Mouse (Mus musculus) regulatory T cell (primary cell): ENCODE measurements around the gene Ano10.

Experiments used
- in situ Hi-C: fragments of 300-600 bp; cut with MboI, MseI; formaldehyde crosslinking; loops from one replicate; pipeline ENCODE4 v1.15.1; 2025; ENCODE audit warnings: high pct_unique_total_duplicates

Gene Ano10

GRCm38 (mm10) chr9:122293865-122294241, 370 bp downstream of the Ano10 start:
- in situ Hi-C loops = no loop called here

GRCm38 (mm10) chr9:122290192-122290591, 4.0 kb downstream of the Ano10 start:
- in situ Hi-C loops = no loop called here

- in situ Hi-C loops = no loop called here
Observed at GRCm38 (mm10) chr9:122288416-122288815, 5.8 kb downstream of the Ano10 start.

GRCm38 (mm10) chr9:122287526-122287925, 6.7 kb downstream of the Ano10 start:
- in situ Hi-C loops = no loop called here

- in situ Hi-C loops = no loop called here
Observed at GRCm38 (mm10) chr9:122285833-122286310, 8.4 kb downstream of the Ano10 start.

GRCm38 (mm10) chr9:122285146-122285832, 8.9 kb downstream of the Ano10 start:
- in situ Hi-C loops = no loop called here

GRCm38 (mm10) chr9:122284696-122285095, 9.5 kb downstream of the Ano10 start:
- in situ Hi-C loops = no loop called here

GRCm38 (mm10) chr9:122281004-122281403, 13.2 kb downstream of the Ano10 start:
- in situ Hi-C loops = no loop called here

GRCm38 (mm10) chr9:122276665-122277064, 17.6 kb downstream of the Ano10 start:
- in situ Hi-C loops = no loop called here

- in situ Hi-C loops = no loop called here
Observed at GRCm38 (mm10) chr9:122276134-122276533, 18.1 kb downstream of the Ano10 start.

GRCm38 (mm10) chr9:122274346-122274745, 19.9 kb downstream of the Ano10 start:
- in situ Hi-C loops = no loop called here

GRCm38 (mm10) chr9:122273879-122274278, 20.3 kb downstream of the Ano10 start:
- in situ Hi-C loops = no loop called here

GRCm38 (mm10) chr9:122271866-122272265, 22.4 kb downstream of the Ano10 start:
- in situ Hi-C loops = no loop called here

- in situ Hi-C loops = no loop called here
Observed at GRCm38 (mm10) chr9:122271318-122271717, 22.9 kb downstream of the Ano10 start.

- in situ Hi-C loops = no loop called here
Observed at GRCm38 (mm10) chr9:122270913-122271312, 23.3 kb downstream of the Ano10 start.

- in situ Hi-C loops = no loop called here
Observed at GRCm38 (mm10) chr9:122269256-122270041, 24.8 kb downstream of the Ano10 start.

- in situ Hi-C loops = no loop called here
Observed at GRCm38 (mm10) chr9:122265526-122266210, 28.6 kb downstream of the Ano10 start.

GRCm38 (mm10) chr9:122263140-122263539, 31.1 kb downstream of the Ano10 start:
- in situ Hi-C loops = no loop called here

- in situ Hi-C loops = no loop called here
Observed at GRCm38 (mm10) chr9:122254386-122254785, 39.8 kb downstream of the Ano10 start.

- in situ Hi-C loops = no loop called here
Observed at GRCm38 (mm10) chr9:122252113-122252512, 42.1 kb downstream of the Ano10 start.

GRCm38 (mm10) chr9:122248168-122248567, 46.1 kb downstream of the Ano10 start:
- in situ Hi-C loops = no loop called here

GRCm38 (mm10) chr9:122247430-122248027, 46.7 kb downstream of the Ano10 start:
- in situ Hi-C loops = no loop called here
